Mouse (Mus musculus) limb, embryonic 12.5 days (tissue): ENCODE measurements around the gene Tymp. TPM values are rescaled to one million over a fixed set of nuclear protein-coding genes. Genes with fewer than 3 reads are reported as not detected.

Experiments
- ATAC-seq: fragments of 200-750 bp; cut with Nextera tagmentation; 2 replicates; pipeline ENCODE4 v1.8.0; 2017; ENCODE audit warnings: low read depth, moderate TSS enrichment; ENCODE audit not compliant: insufficient number of reproducible peaks, insufficient read depth, low FRiP score, low TSS enrichment
- H3K27ac ChIP-seq: fragments of 300-500 bp; sonication (generic); 2 replicates; pipeline ENCODE4 v1.5.1; 2016; ENCODE audit warnings: mild to moderate bottlenecking, moderate library complexity
- H3K27me3 ChIP-seq: fragments of 300-500 bp; sonication (generic); 2 replicates; pipeline ENCODE4 v1.6.1; 2016; ENCODE audit warnings: mild to moderate bottlenecking, moderate library complexity
- H3K36me3 ChIP-seq: fragments of 300-500 bp; sonication (generic); 2 replicates; pipeline ENCODE4 v1.6.1; 2016; ENCODE audit warnings: mild to moderate bottlenecking, moderate library complexity
- H3K4me1 ChIP-seq: fragments of 300-500 bp; sonication (generic); replicated peaks from 2 replicates; pipeline ENCODE4 v1.6.1; 2016
- H3K4me2 ChIP-seq: fragments of 300-500 bp; sonication (generic); 2 replicates; pipeline ENCODE4 v1.6.1; 2016; ENCODE audit warnings: mild to moderate bottlenecking, moderate library complexity
- H3K4me3 ChIP-seq: fragments of 300-500 bp; sonication (generic); replicated peaks from 2 replicates; pipeline ENCODE4 v1.5.1; 2016; ENCODE audit warnings: mild to moderate bottlenecking
- H3K9ac ChIP-seq: fragments of 300-500 bp; sonication (generic); replicated peaks from 2 replicates; pipeline ENCODE4 v1.6.1; 2016; ENCODE audit warnings: mild to moderate bottlenecking, moderate library complexity
- H3K9me3 ChIP-seq: fragments of 300-500 bp; sonication (generic); 2 replicates; pipeline ENCODE4 v1.6.1; 2016; ENCODE audit warnings: mild to moderate bottlenecking, moderate library complexity
- WGBS: fragments of 180-500 bp; shearing (Covaris S2); methylation state at CpG from one replicate; pipeline ENCODE4 v1.1.7; 2016; 5-methylcytosine and 5-hydroxymethylcytosine counted together
- polyA plus RNA-seq: library from polyadenylated mRNA; unstranded; fragments of >200 nt; fragmentation: Nextera tagmentation; extraction: Ambion mirVana; gene quantifications from 2 replicates; pipeline ENCODE4 v1.2.1, GENCODE M21; 2016

The Tymp gene
- polyA plus RNA-seq, 1 experiment from 2014 or later, result 1.5 TPM

GRCm38 (mm10) chr15:89353837-89354236 is 23.0 kb downstream of the Tymp start:
- WGBS, result 95% methylated on average over 16 of the region's 16 CpGs
- Histone ChIP-seq H3K9ac (peak overlapping the region; percentile 89; the same call in 1 of the 2 replicates), H3K4me3 (0 out of 2 replicates have a peak overlapping the region, but pooled peaks have one; percentile 82), H3K27ac (no peak overlapping the region), H3K4me1 (peaks cover 21% of the 10 kb centered on the region), H3K4me2 (peak overlapping the region; percentile 86; the same call in 1 of the 2 replicates), H3K27me3 (no peaks in the 10 kb centered on the region), H3K9me3 (no peaks in the 10 kb centered on the region), H3K36me3 (peaks cover 45% of the 10 kb centered on the region)
- ATAC-seq, result no peak

DNA sequence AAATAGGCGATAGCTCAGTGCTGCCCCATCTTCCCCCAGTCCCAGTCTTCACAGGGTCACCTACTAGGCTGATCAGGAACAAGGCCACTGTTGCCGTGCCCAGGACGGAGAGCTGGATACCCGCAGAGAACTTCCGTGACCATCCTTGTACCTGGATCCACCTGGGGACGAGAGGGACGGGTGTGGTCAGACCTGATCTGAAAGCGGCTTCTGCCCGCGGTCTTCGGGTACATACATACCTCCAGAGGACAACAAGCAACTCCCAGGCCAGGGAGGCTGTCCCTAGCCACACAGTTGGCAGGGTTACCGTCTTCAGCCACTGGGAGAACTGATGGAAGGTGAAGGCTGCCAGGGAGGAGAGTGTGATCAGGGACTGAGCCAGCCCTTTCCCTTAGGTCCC is 24.0 kb downstream of the Tymp start:
- ATAC-seq, result no peak
- Histone ChIP-seq H3K4me3 (no peak overlapping the region), H3K9me3 (no peaks in the 10 kb centered on the region), H3K4me1 (peaks cover 21% of the 10 kb centered on the region), H3K27ac (no peak overlapping the region), H3K36me3 (peaks cover 45% of the 10 kb centered on the region), H3K9ac (no peak overlapping the region), H3K27me3 (no peaks in the 10 kb centered on the region), H3K4me2 (no peak overlapping the region)
- 97% methylated on average over 12 of the region's 12 CpGs for WGBS

GRCm38 (mm10) chr15:89352054-89352453 is 24.8 kb downstream of the Tymp start:
- no peak overlapping the region for H3K4me3 ChIP-seq
- peaks cover 45% of the 10 kb centered on the region for H3K36me3 ChIP-seq
- H3K9me3 ChIP-seq, result no peaks in the 10 kb centered on the region
- H3K4me1 ChIP-seq, result peaks cover 17% of the 10 kb centered on the region
- H3K27me3 ChIP-seq, result no peaks in the 10 kb centered on the region
- no peak for ATAC-seq
- H3K27ac ChIP-seq, result no peak overlapping the region
- no peak overlapping the region for H3K9ac ChIP-seq
- no peak overlapping the region for H3K4me2 ChIP-seq
- 93% methylated on average over 14 of the region's 14 CpGs for WGBS

GRCm38 (mm10) chr15:89351302-89351701 is 25.5 kb downstream of the Tymp start:
- Histone ChIP-seq H3K27me3 (no peaks in the 10 kb centered on the region), H3K9me3 (no peaks in the 10 kb centered on the region), H3K9ac (no peak overlapping the region), H3K4me2 (no peak overlapping the region), H3K4me3 (no peak overlapping the region), H3K4me1 (peaks cover 14% of the 10 kb centered on the region), H3K27ac (no peak overlapping the region), H3K36me3 (peaks cover 45% of the 10 kb centered on the region)
- ATAC-seq, result no peak
- WGBS, result 89% methylated on average over 15 of the region's 15 CpGs

GRCm38 (mm10) chr15:89350447-89350846 is 26.4 kb downstream of the Tymp start:
- Histone ChIP-seq H3K27ac (peak overlapping the region; percentile 53; the same call in 1 of the 2 replicates), H3K9me3 (no peaks in the 10 kb centered on the region), H3K4me3 (no peak overlapping the region), H3K9ac (no peak overlapping the region), H3K36me3 (peaks cover 45% of the 10 kb centered on the region), H3K4me2 (no peak overlapping the region), H3K4me1 (peaks cover 14% of the 10 kb centered on the region), H3K27me3 (no peaks in the 10 kb centered on the region)
- 84% methylated on average over 5 of the region's 5 CpGs for WGBS
- ATAC-seq, result no peak

DNA sequence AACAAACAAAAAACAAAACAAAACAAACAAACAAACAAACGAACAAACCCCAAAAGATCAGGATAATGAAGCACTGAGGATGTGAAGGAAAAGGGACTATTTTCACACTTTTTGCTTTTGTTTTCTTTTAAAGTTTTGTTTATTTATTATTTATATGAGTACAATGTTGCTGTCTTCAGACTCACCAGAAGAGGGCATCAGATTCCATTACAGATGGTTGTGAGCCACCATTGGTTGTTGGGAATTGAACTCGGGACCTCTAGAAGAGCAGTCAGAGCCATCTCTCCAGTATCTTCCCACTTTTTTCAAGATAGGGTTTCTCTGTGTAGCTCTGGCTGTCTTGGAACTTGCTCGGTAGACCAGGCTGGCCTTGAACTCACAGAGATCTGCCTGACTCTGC is 33.5 kb downstream of the Tymp start:
- Histone ChIP-seq H3K4me1 (no peaks in the 10 kb centered on the region), H3K27me3 (no peaks in the 10 kb centered on the region), H3K9me3 (no peaks in the 10 kb centered on the region), H3K4me2 (no peak overlapping the region), H3K4me3 (no peak overlapping the region), H3K9ac (no peak overlapping the region), H3K27ac (no peak overlapping the region), H3K36me3 (no peaks in the 10 kb centered on the region)
- WGBS, result 85% methylated on average over 3 of the region's 3 CpGs
- ATAC-seq, result no peak

DNA sequence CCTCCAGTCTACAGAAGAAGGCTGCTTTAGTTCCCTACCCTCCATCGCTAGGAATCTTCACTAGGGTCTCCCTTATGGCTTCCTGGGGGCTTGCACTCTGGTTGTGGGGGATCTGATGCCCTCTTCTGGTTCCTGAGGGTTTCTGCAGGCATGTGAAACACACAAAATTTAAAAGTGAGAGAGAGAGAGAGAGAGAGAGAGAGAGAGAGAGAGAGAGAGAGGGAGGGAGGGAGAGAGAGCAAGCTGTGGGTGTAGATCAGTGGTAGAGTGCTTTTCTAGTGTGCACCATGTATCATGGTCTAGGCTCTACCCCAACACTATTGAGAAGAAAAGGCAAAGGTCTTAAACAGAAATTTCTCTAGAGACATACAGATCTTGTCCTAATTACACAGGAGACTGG is 35.2 kb downstream of the Tymp start:
- Histone ChIP-seq H3K9me3 (no peaks in the 10 kb centered on the region), H3K36me3 (no peaks in the 10 kb centered on the region), H3K27me3 (no peaks in the 10 kb centered on the region), H3K27ac (no peak overlapping the region), H3K4me1 (no peaks in the 10 kb centered on the region), H3K4me2 (no peak overlapping the region), H3K9ac (no peak overlapping the region), H3K4me3 (no peak overlapping the region)
- ATAC-seq, result no peak
- WGBS, result 48% methylated on average over 1 of the region's 1 CpGs

- Histone ChIP-seq H3K36me3 (no peaks in the 10 kb centered on the region), H3K9me3 (no peaks in the 10 kb centered on the region), H3K27me3 (no peaks in the 10 kb centered on the region), H3K27ac (no peak overlapping the region), H3K4me2 (no peak overlapping the region), H3K4me1 (no peaks in the 10 kb centered on the region), H3K4me3 (no peak overlapping the region), H3K9ac (no peak overlapping the region)
- no peak for ATAC-seq
- 80% methylated on average over 3 of the region's 3 CpGs for WGBS
Observed at GRCm38 (mm10) chr15:89340136-89340535, 36.7 kb downstream of the Tymp start.

- no peak for ATAC-seq
- H3K4me1 ChIP-seq, result no peaks in the 10 kb centered on the region
- no peak overlapping the region for H3K4me3 ChIP-seq
- no peak overlapping the region for H3K9ac ChIP-seq
- no peaks in the 10 kb centered on the region for H3K36me3 ChIP-seq
- no peak overlapping the region for H3K27ac ChIP-seq
- WGBS, result 90% methylated on average over 2 of the region's 2 CpGs
- no peaks in the 10 kb centered on the region for H3K27me3 ChIP-seq
- no peaks in the 10 kb centered on the region for H3K9me3 ChIP-seq
- no peak overlapping the region for H3K4me2 ChIP-seq
Observed at GRCm38 (mm10) chr15:89339696-89340095, 37.1 kb downstream of the Tymp start.

GRCm38 (mm10) chr15:89336422-89336821 is 40.4 kb downstream of the Tymp start:
- Histone ChIP-seq H3K27ac (no peak overlapping the region), H3K4me1 (no peaks in the 10 kb centered on the region), H3K9me3 (no peaks in the 10 kb centered on the region), H3K4me2 (no peak overlapping the region), H3K27me3 (no peaks in the 10 kb centered on the region), H3K9ac (no peak overlapping the region), H3K4me3 (no peak overlapping the region), H3K36me3 (no peaks in the 10 kb centered on the region)
- 86% methylated on average over 14 of the region's 14 CpGs for WGBS
- ATAC-seq, result no peak

- H3K9me3 ChIP-seq, result no peaks in the 10 kb centered on the region
- H3K4me2 ChIP-seq, result no peak overlapping the region
- WGBS, result 82% methylated on average over 17 of the region's 17 CpGs
- no peak for ATAC-seq
- H3K36me3 ChIP-seq, result no peaks in the 10 kb centered on the region
- H3K4me3 ChIP-seq, result no peak overlapping the region
- H3K4me1 ChIP-seq, result no peaks in the 10 kb centered on the region
- H3K9ac ChIP-seq, result no peak overlapping the region
- H3K27me3 ChIP-seq, result no peaks in the 10 kb centered on the region
- no peak overlapping the region for H3K27ac ChIP-seq
Observed at GRCm38 (mm10) chr15:89334774-89335537, 41.9 kb downstream of the Tymp start.

DNA sequence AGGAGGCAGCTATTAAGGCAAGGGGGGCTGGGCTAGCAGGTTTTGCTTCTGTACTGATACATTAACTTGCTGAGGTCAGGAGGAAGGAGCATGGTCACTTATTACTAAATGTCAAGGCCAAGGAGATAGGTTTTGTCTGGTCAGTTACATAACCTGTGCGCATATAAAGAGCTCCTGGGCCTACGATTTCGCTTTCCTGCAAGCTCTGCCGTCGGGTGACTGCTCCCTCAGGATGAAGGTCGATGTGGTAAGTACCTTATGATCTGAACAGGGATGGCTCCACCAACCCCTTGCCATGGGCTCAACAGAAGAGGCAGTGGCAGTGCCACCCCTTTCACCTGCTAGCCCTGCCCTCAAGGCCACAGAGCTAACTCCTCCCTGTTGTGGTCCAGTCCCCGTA is 42.6 kb downstream of the Tymp start, which contains the start of gene Miox:
Gene Miox, plus strand, starts transcription at position 128 of the 400 bp plus-strand sequence.
- no peaks in the 10 kb centered on the region for H3K36me3 ChIP-seq
- no peak within 1 kb of the TSS for H3K27ac ChIP-seq
- H3K9me3 ChIP-seq, result no peaks in the 10 kb centered on the region
- 86% methylated on average over 7 of the region's 7 CpGs for WGBS
- no peaks in the 10 kb centered on the region for H3K4me1 ChIP-seq
- no peak within 1 kb of the TSS for H3K4me2 ChIP-seq
- no peak for ATAC-seq
- H3K9ac ChIP-seq, result no peak within 1 kb of the TSS
- H3K4me3 ChIP-seq, result no peak within 1 kb of the TSS
- H3K27me3 ChIP-seq, result no peaks in the 10 kb centered on the region
